Mouse (Mus musculus) small intestine, adult 2 months (tissue): ENCODE results near the gene Gm17324. TPM values are rescaled to one million over a fixed set of nuclear protein-coding genes. Genes with fewer than 3 reads are reported as not detected.
"Not testable (repeated sequence)": the region's sequence is repeated elsewhere in the genome, so short reads cannot be mapped to it uniquely, and the experiment has no call there.

ENCODE experiments used
- H3K27ac ChIP-seq: fragments of 200-500 bp; 2 replicates; pipeline ENCODE4 v1.5.1; 2012; ENCODE audit warnings: low read depth, low read length, control low read depth, inconsistent platforms; ENCODE audit not compliant: insufficient read depth
- H3K27me3 ChIP-seq: fragments of 200-500 bp; 2 replicates; pipeline ENCODE4 v1.6.1; 2012; ENCODE audit warnings: mild to moderate bottlenecking, moderate library complexity, low read length, inconsistent platforms; ENCODE audit not compliant: control insufficient read depth, insufficient read depth
- H3K36me3 ChIP-seq: fragments of 200-500 bp; 2 replicates; pipeline ENCODE4 v1.6.1; 2012; ENCODE audit warnings: mild to moderate bottlenecking, low read length, control low read depth, inconsistent platforms; ENCODE audit not compliant: control insufficient read depth, insufficient read depth
- H3K4me1 ChIP-seq: fragments of 200-500 bp; 2 replicates; pipeline ENCODE4 v1.6.1; 2012; ENCODE audit warnings: low read length, inconsistent platforms, mixed read lengths; ENCODE audit not compliant: control insufficient read depth, insufficient read depth, insufficient read length
- H3K4me3 ChIP-seq: fragments of 200-500 bp; 2 replicates; pipeline ENCODE4 v1.5.1; 2012; ENCODE audit warnings: low read depth, mild to moderate bottlenecking, control low read depth, inconsistent platforms, low read length, moderate library complexity
- CTCF ChIP-seq: fragments of 200-500 bp; IDR thresholded peaks from 2 replicates; pipeline ENCODE4 v1.5.1; 2012; ENCODE audit warnings: low read depth, mild to moderate bottlenecking, control low read depth, inconsistent platforms, low read length, moderate library complexity, mixed read lengths; ENCODE audit not compliant: insufficient replicate concordance, insufficient read length; ENCODE audit errors: extremely low read depth
- POLR2A ChIP-seq: fragments of 200-500 bp; IDR thresholded peaks from 2 replicates; pipeline ENCODE4 v1.6.1; 2012; ENCODE audit warnings: low read depth, mild to moderate bottlenecking, control low read depth, inconsistent platforms, low read length, moderate library complexity
- WGBS: fragments of 180-500 bp; shearing (Covaris S2); methylation state at CpG from one replicate; pipeline ENCODE4 v1.1.7; 2018; 5-methylcytosine and 5-hydroxymethylcytosine counted together
- polyA plus RNA-seq: library from polyadenylated mRNA; depleted of rRNA; stranded (reverse); fragments of >200 nt; gene quantifications from 2 replicates; pipeline ENCODE4 v1.2.3, GENCODE M21; 2012; rRNA removed

Gene Gm17324
- polyA plus RNA-seq = not detected in 2 replicates

DNA sequence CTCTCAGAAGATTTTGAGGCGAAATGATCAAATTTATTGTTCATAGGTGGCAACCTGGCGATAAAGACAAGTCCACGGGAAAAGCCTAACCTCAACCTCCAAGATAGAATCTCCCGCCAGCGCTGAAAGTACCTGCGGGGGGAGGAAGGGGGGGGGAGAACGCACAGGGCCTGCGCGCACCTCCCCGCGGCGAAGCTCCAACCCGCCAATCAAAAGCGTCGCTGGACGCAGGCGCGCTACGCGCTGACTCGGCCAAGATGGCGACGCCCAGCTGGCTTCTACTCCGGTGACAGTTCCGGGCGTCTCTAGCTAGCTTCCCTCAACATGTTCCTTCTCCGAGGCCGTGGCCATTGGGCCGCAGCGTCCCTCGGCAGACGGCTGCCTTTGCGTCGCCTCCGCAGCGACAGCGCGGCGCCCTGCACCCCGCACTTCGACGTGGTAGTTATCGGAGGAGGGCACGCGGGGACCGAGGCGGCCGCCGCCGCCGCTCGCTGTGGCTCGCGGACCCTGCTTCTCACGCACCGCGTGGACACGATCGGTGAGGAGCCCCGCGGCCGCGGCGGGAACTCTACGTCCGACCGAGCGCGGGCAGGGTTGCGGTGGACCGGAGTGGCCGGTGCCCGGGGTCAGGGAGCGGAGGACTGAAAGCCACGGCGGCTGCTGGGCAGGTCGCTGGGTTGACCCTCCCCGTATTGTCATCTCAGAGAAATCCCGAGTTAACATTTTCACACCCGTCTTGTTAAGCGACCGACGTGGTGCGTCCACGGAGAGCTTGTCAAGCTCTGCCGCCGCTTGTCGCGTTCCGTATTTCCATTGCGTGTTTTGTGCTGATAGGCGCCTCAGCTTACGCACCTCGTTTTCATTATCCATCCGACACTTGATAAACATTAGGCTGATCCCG, at the start of gene Gm17324, which contains the start of gene Mto1:
Gm17324 (minus strand) TSS at position 814 of the 901 bp plus-strand sequence.
Mto1 (plus strand) TSS at position 236 of the 901 bp plus-strand sequence.
- H3K4me3 ChIP-seq = peak within 1 kb of the TSS; percentile 90
- no peak for TF ChIP-seq CTCF
- peak; percentile 60; the same call in 1 of the 2 replicates for TF ChIP-seq POLR2A
- peak within 1 kb of the TSS; percentile 71 for H3K27ac ChIP-seq
- WGBS = under 1% methylated on average over 96 of the region's 96 CpGs
- no peaks in the 10 kb centered on the region for H3K27me3 ChIP-seq
- H3K4me1 ChIP-seq = no peaks in the 10 kb centered on the region; the same call in 1 of the 2 replicates
- peaks cover 13% of the 10 kb centered on the region for H3K36me3 ChIP-seq

DNA sequence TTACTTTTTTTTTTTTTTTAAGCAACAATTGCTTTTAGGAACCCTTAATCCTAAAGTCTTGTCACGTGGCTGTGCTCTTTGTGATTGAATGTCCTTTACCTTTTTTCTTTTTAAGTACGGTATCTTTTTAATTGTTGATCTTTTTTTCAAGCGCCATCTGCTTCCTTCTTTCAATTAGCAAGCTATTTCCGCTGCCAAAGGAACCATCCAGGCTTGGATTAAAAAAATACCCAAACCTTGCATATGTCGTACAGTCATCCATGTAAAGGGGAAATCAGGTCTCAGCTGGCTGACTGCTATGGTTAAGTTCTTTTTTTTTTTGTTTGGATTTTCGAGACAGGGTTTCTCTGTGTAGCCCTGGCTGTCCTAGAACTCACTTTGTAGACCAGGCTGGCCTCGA, 44.6 kb upstream of the Gm17324 start:
- Histone ChIP-seq H3K36me3 (no peaks in the 10 kb centered on the region), H3K27ac (no peak overlapping the region), H3K4me3 (no peak overlapping the region), H3K27me3 (no peaks in the 10 kb centered on the region), H3K4me1 (peaks cover 7% of the 10 kb centered on the region; the same call in 1 of the 2 replicates)
- WGBS = 89% methylated on average over 7 of the region's 7 CpGs
- TF ChIP-seq POLR2A = no peak

DNA sequence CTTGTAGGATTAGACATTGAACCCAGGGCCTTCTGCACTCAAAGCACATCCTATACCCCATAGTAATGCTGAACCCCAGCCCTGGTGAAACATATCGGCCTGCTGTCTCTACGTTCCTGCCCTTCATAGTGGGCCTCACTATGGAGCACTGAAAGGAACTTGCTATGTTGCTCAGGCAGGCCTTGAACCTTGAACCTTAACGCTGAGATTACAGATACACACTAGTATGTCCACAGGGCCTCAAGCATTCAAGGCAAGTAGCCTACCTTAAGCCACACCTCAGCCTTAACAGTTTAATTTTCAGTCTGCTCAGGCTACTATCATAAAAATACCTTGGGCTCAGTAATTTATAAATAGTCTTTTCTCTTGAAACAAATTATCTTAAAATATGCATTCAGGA, 43.7 kb upstream of the Gm17324 start:
- Histone ChIP-seq H3K27ac (no peak overlapping the region), H3K4me1 (peaks cover 8% of the 10 kb centered on the region; the same call in 1 of the 2 replicates), H3K4me3 (no peak overlapping the region), H3K27me3 (no peaks in the 10 kb centered on the region), H3K36me3 (no peaks in the 10 kb centered on the region)
- TF ChIP-seq POLR2A (no peak), CTCF (no peak)
- WGBS = 38% methylated on average over 3 of the region's 3 CpGs

DNA sequence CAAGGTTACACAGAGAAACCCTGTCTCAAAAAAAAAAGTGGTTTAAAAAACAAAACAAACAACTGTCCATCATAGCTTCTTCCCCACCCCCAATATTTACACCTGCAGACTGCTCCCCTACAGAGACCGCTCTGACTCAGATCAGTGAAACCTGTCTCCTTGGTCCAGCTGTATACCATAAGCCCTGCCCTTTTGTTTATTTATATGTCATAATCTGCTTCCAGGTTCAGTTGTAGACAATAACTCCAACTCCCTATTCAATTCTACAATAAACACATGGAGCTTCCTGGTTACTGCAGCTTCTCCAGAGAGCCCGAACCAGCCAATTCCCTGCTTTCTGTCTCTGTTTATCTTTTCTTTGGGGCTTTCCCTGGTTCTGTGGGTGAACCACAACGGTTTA, 42.6 kb upstream of the Gm17324 start:
- H3K36me3 ChIP-seq = no peaks in the 10 kb centered on the region
- no peaks in the 10 kb centered on the region for H3K27me3 ChIP-seq
- no peak overlapping the region for H3K27ac ChIP-seq
- 36% methylated on average over 3 of the region's 3 CpGs for WGBS
- peaks cover 8% of the 10 kb centered on the region; the same call in 1 of the 2 replicates for H3K4me1 ChIP-seq
- H3K4me3 ChIP-seq = no peak overlapping the region
- TF ChIP-seq POLR2A = no peak
- TF ChIP-seq CTCF = no peak

DNA sequence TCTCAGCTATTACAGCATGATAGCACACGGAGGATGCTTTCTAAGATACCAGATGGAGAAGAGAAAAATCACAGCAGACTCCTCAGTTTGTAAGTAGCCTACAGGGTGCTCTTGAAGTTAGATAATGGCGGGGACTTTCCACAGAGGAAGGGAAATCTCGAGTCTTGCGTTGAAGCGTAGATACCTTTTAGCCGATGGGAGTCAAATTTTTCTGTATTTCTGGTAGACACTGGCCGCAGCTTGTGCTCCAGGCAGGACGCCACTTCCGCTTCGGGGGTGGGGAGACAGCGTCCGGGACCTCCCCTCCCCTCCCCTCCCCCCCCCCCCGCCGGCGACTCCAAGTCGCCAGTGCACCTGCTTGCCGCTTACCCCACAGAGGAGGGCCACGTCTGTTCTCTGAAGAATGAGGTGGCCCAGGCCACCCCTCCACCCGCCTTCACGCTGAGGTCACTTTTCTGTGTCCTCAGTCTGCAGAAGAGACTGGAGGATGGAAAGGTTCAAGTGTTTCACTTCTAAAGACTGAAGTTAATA, 40.4 kb upstream of the Gm17324 start, which contains the start of gene Eef1a1:
Eef1a1 (minus strand) TSS at position 262 of the 531 bp plus-strand sequence.
- Histone ChIP-seq H3K36me3 (no peaks in the 10 kb centered on the region), H3K27ac (peak within 1 kb of the TSS; percentile 75), H3K4me3 (peak within 1 kb of the TSS; percentile 50), H3K4me1 (peaks cover 8% of the 10 kb centered on the region; the same call in 1 of the 2 replicates), H3K27me3 (no peaks in the 10 kb centered on the region)
- TF ChIP-seq POLR2A = no peak
- no peak for TF ChIP-seq CTCF
- 2% methylated on average over 20 of the region's 20 CpGs for WGBS

DNA sequence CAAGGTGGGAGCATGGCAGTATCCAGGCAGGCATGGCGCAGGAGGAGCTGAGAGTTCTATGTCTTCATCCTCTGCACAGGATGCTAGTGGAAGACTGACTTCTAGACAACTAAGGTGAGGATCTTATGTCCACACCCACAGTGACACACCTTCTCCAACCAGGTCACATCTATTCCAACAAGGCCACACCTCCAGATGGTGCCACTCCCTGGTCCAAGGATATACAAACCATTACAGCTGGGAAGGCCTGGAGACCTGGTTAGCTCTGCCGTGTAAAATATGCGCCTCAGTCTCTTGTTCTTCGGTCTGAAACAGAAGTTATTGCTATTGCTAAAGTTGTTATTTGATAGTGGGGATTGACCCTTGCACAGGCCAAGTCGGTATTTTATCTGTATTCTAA, 39.4 kb upstream of the Gm17324 start:
- H3K36me3 ChIP-seq = not testable (repeated sequence)

DNA sequence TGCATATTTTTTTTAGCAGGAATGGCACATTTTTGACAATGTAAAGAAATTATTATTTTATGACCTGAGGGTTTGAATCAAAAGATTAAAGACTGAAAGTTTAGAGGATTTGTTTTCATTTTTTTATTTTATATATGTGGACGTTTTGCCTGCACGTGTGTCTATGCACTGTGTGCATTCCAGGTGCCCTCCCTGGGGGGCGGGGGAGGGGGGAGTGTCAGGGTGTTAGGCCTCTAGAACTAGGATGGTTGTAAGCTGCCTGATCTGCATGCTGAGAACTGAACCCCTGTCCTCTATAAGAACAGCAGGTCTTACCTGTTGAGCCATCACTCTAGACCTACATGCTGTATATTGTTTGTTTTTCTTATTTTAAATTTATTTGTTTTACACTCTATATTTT, 36.1 kb upstream of the Gm17324 start:
- Histone ChIP-seq H3K4me3 (no peak overlapping the region), H3K36me3 (peaks cover 6% of the 10 kb centered on the region), H3K27me3 (no peaks in the 10 kb centered on the region), H3K27ac (no peak overlapping the region), H3K4me1 (peaks cover 6% of the 10 kb centered on the region; the same call in 1 of the 2 replicates)
- TF ChIP-seq POLR2A = no peak
- TF ChIP-seq CTCF = no peak
- WGBS = 93% methylated on average over 3 of the region's 3 CpGs

More for the DNA sequence above, 39.4 kb upstream of the Gm17324 start:
- H3K4me1 ChIP-seq, H3K27ac ChIP-seq, H3K27me3 ChIP-seq, H3K4me3 ChIP-seq: not testable (repeated sequence)
- whole genome bisulfite sequencing = 57% methylated on average over 5 of the region's 5 CpGs
